Mouse (Mus musculus) forebrain, embryonic 14.5 days (tissue): ENCODE measurements around the gene Pi4kb. TPM values are rescaled to one million over a fixed set of nuclear protein-coding genes. Genes with fewer than 3 reads are reported as not detected.

ENCODE experiments used
- ATAC-seq: fragments of 200-750 bp; cut with Nextera tagmentation; 2 replicates; pipeline ENCODE4 v1.8.0; 2017; ENCODE audit warnings: mild to moderate bottlenecking, moderate library complexity
- DNase-seq: peaks from one replicate; pipeline ENCODE4 v3.0.0-alpha.2; 2015; ENCODE audit warnings: low spot score
- H3K27ac ChIP-seq: fragments of 300-500 bp; sonication (generic); 2 replicates; pipeline ENCODE4 v1.5.1; 2014; ENCODE audit warnings: low read depth, mild to moderate bottlenecking, control low read depth, low read length, moderate library complexity
- H3K27me3 ChIP-seq: fragments of 300-500 bp; sonication (generic); replicated peaks from 2 replicates; pipeline ENCODE4 v1.6.1; 2014; ENCODE audit warnings: low read length, control low read depth, mixed read lengths; ENCODE audit not compliant: control insufficient read depth, insufficient read depth
- H3K36me3 ChIP-seq: fragments of 300-500 bp; sonication (generic); 2 replicates; pipeline ENCODE4 v1.6.1; 2014; ENCODE audit warnings: low read length, control low read depth; ENCODE audit not compliant: control insufficient read depth, insufficient read depth
- H3K4me1 ChIP-seq: fragments of 300-500 bp; sonication (generic); 2 replicates; pipeline ENCODE4 v1.6.1; 2014; ENCODE audit warnings: antibody characterized with exemption, low read length, control low read depth; ENCODE audit not compliant: control insufficient read depth, insufficient read depth
- H3K4me2 ChIP-seq: fragments of 300-500 bp; sonication (generic); 2 replicates; pipeline ENCODE4 v1.6.1; 2014; ENCODE audit warnings: mild to moderate bottlenecking, control low read depth, low read length
- H3K4me3 ChIP-seq: fragments of 300-500 bp; sonication (generic); 2 replicates; pipeline ENCODE4 v1.5.1; 2014; ENCODE audit warnings: low read depth, low read length, control low read depth
- H3K9ac ChIP-seq: fragments of 300-500 bp; sonication (generic); 2 replicates; pipeline ENCODE4 v1.6.1; 2014; ENCODE audit warnings: mild to moderate bottlenecking, low read length, control low read depth, moderate library complexity
- H3K9me3 ChIP-seq: fragments of 300-500 bp; sonication (generic); replicated peaks from 2 replicates; pipeline ENCODE4 v1.6.1; 2016; ENCODE audit warnings: low read length, control low read depth, mixed read lengths; ENCODE audit not compliant: control insufficient read depth
- WGBS: fragments of 180-500 bp; shearing (Covaris S2); extraction: QIAGEN DNeasy Blood & Tissue Kit; methylation state at CpG from one replicate; pipeline ENCODE4 v1.1.7; 2014; 5-methylcytosine and 5-hydroxymethylcytosine counted together
- polyA plus RNA-seq: library from polyadenylated mRNA; unstranded; fragments of >200 nt; fragmentation: Nextera tagmentation; extraction: Ambion mirVana; gene quantifications from 2 replicates; pipeline ENCODE4 v1.2.1, GENCODE M21; 2014

Pi4kb gene
- polyA plus RNA-seq, 1 experiment from 2014 or later: 28.8 TPM

GRCm38 (mm10) chr3:94973620-94974019, 911 bp upstream of the Pi4kb start:
- Histone ChIP-seq H3K4me2 (no peak overlapping the region), H3K9ac (no peak overlapping the region)

DNA sequence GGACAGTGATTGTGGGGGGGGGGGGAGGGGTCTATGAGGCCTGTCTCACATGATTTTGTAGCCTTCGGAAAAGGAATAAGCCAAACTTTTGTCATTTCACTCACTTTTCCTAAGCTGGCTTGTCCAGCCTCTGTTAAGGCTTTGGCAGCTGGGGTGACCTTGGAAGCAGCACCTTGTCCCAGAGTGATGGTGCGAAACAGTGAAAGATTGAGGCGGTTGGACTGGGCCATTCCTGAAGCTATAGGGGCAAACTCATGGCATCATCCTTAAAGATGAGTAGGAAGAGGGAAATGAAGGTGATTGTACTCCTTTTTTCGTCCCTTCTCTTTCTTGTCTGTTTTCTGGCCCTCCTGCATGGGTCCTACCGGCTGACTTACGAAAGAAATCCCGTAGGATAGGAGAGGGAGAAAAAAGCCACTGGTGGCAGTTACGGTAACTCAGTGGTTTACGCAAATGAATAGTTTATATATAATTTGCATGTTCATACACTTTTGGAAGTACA, 454 bp upstream of the Pi4kb start:
- peak; percentile 30; the same call in 1 of the 2 replicates for ATAC-seq

More at GRCm38 (mm10) chr3:94973620-94974019, 911 bp upstream of the Pi4kb start:
- Histone ChIP-seq H3K27me3 (no peaks in the 10 kb centered on the region), H3K36me3 (no peaks in the 10 kb centered on the region), H3K4me3 (peak overlapping the region; percentile 55; the same call in 1 of the 2 replicates), H3K27ac (no peak overlapping the region), H3K4me1 (peaks cover 12% of the 10 kb centered on the region), H3K9me3 (no peaks in the 10 kb centered on the region)
- no peak for DNase-seq
- ATAC-seq: no peak
- 83% methylated on average over 5 of the region's 5 CpGs for WGBS

GRCm38 (mm10) chr3:94984312-94984711, 9.8 kb downstream of the Pi4kb start:
- 93% methylated on average over 11 of the region's 11 CpGs for WGBS
- ATAC-seq (no peak), DNase-seq (no peak)
- peaks cover 63% of the 10 kb centered on the region for H3K36me3 ChIP-seq
- no peak overlapping the region for H3K4me2 ChIP-seq
- no peak overlapping the region for H3K27ac ChIP-seq
- H3K4me3 ChIP-seq: no peak overlapping the region
- no peaks in the 10 kb centered on the region for H3K27me3 ChIP-seq
- no peak overlapping the region for H3K9ac ChIP-seq
- H3K9me3 ChIP-seq: no peaks in the 10 kb centered on the region
- H3K4me1 ChIP-seq: no peaks in the 10 kb centered on the region

More for the DNA sequence above, 454 bp upstream of the Pi4kb start:
- H3K9me3 ChIP-seq: no peaks in the 10 kb centered on the region
- peak overlapping the region; percentile 55 for H3K4me3 ChIP-seq
- 0 out of 2 replicates have a peak overlapping the region, but pooled peaks have one; percentile 86 for H3K27ac ChIP-seq
- DNase-seq: no peak
- H3K4me2 ChIP-seq: peak overlapping the region; percentile 64
- WGBS: 23% methylated on average over 9 of the region's 9 CpGs
- H3K36me3 ChIP-seq: no peaks in the 10 kb centered on the region
- H3K4me1 ChIP-seq: peaks cover 12% of the 10 kb centered on the region
- no peaks in the 10 kb centered on the region for H3K27me3 ChIP-seq
- peak overlapping the region; percentile 56 for H3K9ac ChIP-seq

DNA sequence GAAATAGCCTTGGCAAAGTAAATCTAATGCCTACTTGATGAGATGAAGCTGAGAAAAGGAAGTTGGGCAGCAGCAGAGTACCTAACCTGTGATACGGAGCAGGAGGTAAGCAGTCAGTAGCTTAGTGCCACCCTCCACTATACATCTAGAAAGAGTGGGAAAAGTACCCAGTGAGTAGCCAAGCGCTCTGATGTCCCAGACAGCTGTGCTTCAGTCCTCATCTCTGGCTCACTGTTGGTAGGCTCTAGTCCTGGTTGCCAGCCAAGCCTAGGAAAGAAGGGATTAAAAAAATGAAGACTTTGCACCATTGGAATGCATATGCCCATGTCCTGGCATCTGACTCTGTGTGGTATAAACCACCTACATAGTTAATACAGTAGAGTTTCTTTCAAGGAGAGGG, 11.0 kb downstream of the Pi4kb start:
- Histone ChIP-seq H3K4me1 (no peaks in the 10 kb centered on the region), H3K4me2 (no peak overlapping the region), H3K36me3 (peaks cover 64% of the 10 kb centered on the region), H3K4me3 (no peak overlapping the region), H3K27ac (no peak overlapping the region), H3K9me3 (no peaks in the 10 kb centered on the region), H3K27me3 (no peaks in the 10 kb centered on the region), H3K9ac (no peak overlapping the region)
- DNase-seq (no peak), ATAC-seq (no peak)
- WGBS: 98% methylated on average over 2 of the region's 2 CpGs

- H3K9ac ChIP-seq: no peak overlapping the region
- ATAC-seq (no peak), DNase-seq (no peak)
- H3K4me1 ChIP-seq: no peaks in the 10 kb centered on the region
- peaks cover 48% of the 10 kb centered on the region for H3K36me3 ChIP-seq
- no peaks in the 10 kb centered on the region for H3K9me3 ChIP-seq
- no peak overlapping the region for H3K27ac ChIP-seq
- no peak overlapping the region for H3K4me2 ChIP-seq
- no peak overlapping the region for H3K4me3 ChIP-seq
- H3K27me3 ChIP-seq: no peaks in the 10 kb centered on the region
Observed at GRCm38 (mm10) chr3:94987578-94987977, 13.0 kb downstream of the Pi4kb start.

DNA sequence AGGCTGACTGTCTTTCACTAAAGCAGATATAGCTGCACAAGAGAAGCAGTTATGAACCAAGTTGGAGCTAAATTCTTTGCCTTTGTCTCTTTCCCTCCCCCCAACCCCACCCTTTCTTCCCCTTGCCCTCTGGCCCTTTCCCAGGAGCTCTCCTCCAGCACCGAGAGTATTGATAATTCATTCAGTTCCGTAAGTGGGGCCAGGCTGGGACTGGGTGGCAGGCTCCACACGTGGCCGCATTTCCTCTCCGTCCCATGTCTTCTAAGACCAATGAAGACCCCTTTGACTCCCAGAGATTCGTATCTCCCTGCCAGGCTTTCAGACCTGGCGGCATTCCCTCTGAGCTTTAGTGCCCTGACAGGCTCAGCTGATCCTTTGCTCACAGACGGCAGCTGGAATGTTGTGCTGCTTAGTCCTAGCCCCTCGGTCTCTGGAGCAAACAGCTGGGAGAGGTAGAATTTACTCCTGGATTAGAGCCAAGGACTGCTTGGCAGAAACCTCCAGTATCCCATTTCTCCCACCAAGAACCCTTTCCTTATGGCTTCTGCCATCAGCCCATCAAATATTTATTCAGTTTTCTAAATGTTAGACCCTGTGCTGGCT, 14.7 kb downstream of the Pi4kb start:
- Histone ChIP-seq H3K9ac (no peak overlapping the region), H3K4me2 (no peak overlapping the region), H3K27ac (no peak overlapping the region), H3K27me3 (no peaks in the 10 kb centered on the region), H3K4me3 (no peak overlapping the region), H3K4me1 (no peaks in the 10 kb centered on the region), H3K9me3 (no peaks in the 10 kb centered on the region), H3K36me3 (peaks cover 59% of the 10 kb centered on the region)
- 62% methylated on average over 9 of the region's 9 CpGs for WGBS
- no peak for ATAC-seq
- no peak for DNase-seq

GRCm38 (mm10) chr3:94996946-94997345, 22.4 kb downstream of the Pi4kb start:
- DNase-seq (peak; percentile 85), ATAC-seq (0 out of 2 replicates have a peak, but pooled peaks have one; percentile 37)
- 27% methylated on average over 2 of the region's 2 CpGs for WGBS
- Histone ChIP-seq H3K36me3 (peaks cover 91% of the 10 kb centered on the region), H3K9ac (no peak overlapping the region), H3K27ac (no peak overlapping the region), H3K27me3 (no peaks in the 10 kb centered on the region), H3K4me1 (no peaks in the 10 kb centered on the region), H3K4me2 (no peak overlapping the region), H3K9me3 (no peaks in the 10 kb centered on the region), H3K4me3 (no peak overlapping the region)

DNA sequence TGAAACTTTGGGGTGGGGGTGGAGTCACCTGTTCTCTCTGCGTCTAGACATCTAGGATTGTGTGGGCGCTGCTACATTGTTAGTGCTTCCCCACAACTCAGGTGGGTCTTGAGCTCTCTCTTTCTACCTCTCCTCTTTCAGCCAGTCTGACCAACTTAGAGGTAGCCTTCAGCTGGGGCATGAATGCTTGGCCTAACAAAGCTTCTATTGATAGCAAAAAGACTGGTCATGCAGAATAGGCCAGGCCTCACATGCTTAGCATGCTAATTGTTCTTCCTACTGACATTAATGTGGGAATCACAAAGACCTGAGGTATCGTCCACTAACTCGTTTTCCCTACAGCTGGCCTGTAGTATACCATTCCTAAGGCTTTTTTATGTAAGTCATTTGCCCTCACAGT, 28.0 kb downstream of the Pi4kb start:
- WGBS: 33% methylated on average over 4 of the region's 4 CpGs
- Histone ChIP-seq H3K27ac (no peak overlapping the region), H3K9ac (no peak overlapping the region), H3K27me3 (no peaks in the 10 kb centered on the region), H3K4me2 (no peak overlapping the region), H3K4me3 (no peak overlapping the region), H3K4me1 (no peaks in the 10 kb centered on the region), H3K36me3 (peaks cover 93% of the 10 kb centered on the region), H3K9me3 (no peaks in the 10 kb centered on the region)
- DNase-seq (peak; percentile 36), ATAC-seq (0 out of 2 replicates have a peak, but pooled peaks have one; percentile 38)

DNA sequence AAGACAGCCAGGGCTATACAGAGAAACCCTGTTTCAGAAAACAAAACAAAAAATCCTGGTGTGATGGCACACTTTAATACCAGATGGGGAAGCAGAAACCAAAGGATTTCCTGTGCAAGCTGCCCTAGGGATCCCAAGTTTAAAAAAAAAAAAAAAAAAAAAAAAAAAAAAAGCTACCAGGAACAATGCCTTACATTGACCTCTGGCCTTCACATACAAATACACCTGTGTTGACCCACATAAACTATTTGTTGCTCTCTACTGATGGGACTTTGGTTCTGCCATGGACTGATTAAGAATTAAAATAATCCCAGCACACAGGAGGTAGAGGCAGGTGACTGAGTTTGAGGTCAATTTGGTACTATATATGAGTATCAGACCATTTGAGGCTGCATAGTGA, 28.7 kb downstream of the Pi4kb start:
- peaks cover 93% of the 10 kb centered on the region for H3K36me3 ChIP-seq
- no peak for DNase-seq
- H3K4me2 ChIP-seq: no peak overlapping the region

More for the DNA sequence above, 28.7 kb downstream of the Pi4kb start:
- Histone ChIP-seq H3K9ac (no peak overlapping the region), H3K9me3 (no peaks in the 10 kb centered on the region), H3K27ac (no peak overlapping the region), H3K4me1 (no peaks in the 10 kb centered on the region), H3K4me3 (no peak overlapping the region), H3K27me3 (no peaks in the 10 kb centered on the region)
- no peak for ATAC-seq
